23 mouse cellular contexts compared by ENCODE assay signal in the genomic region with DNA sequence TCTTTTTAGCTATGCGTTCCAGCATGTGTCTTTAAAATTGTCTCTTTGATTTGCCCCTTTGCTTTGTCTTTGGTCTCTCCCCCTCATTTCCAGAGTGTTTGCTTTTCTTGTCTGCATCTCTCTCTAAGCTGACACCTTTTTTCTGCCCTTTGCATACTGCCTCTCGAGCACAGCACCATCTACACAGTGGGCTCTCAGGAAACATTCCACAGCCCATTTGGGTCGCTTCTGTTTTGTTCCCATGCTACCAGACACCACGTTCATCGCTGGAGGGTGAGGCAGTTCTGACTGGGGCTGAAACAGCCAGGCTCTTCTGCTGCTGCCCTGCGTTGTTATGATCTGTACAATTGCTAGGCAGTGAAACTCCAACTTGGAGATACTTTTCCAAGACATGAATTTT. TPM values are rescaled to one million over a fixed set of nuclear protein-coding genes. Genes with fewer than 3 reads are reported as not detected.
A peak's percentile ranks its signal among the peaks of the same experiment; 100 is the strongest.
DNase-seq lines count a peak whose midpoint lies in the region; ATAC-seq and TF ChIP-seq lines count a peak whose summit lies in the region.
"Had no signal": no experiment of that assay in that cellular context is flagged by ENCODE, and none has a peak within 500 bp of the region (broad histone marks: within the 10 kb centered on the region; RNA-seq: fewer than 3 reads in every experiment).

No protein-coding gene starts in this region.

- H3K4me3 ChIP-seq in embryonic facial prominence, embryonic 15.5 days (replicated peaks) = no peak overlapping the region
- H3K4me3 ChIP-seq in embryonic facial prominence, embryonic 10.5 days = no peak overlapping the region
- H3K4me3 ChIP-seq in lung, embryonic 14.5 days (ENCODE audit: low read depth, low read length) = no peak overlapping the region
- no peak overlapping the region for H3K4me3 ChIP-seq in lung, postnatal 0 days (ENCODE audit: low read depth, low read length)
- no peak overlapping the region for H3K4me3 ChIP-seq in intestine, embryonic 16.5 days (ENCODE audit: low read length)
- H3K4me3 ChIP-seq in stomach, embryonic 16.5 days (replicated peaks; ENCODE audit: low read length) = no peak overlapping the region
- H3K4me3 ChIP-seq: embryonic facial prominence, embryonic 13.5 days; forebrain, embryonic 15.5 days; heart, adult 2 months; heart, embryonic 15.5 days; hindbrain, embryonic 15.5 days had no signal

- ATAC-seq in embryonic facial prominence, embryonic 15.5 days (ENCODE audit: insufficient number of reproducible peaks, low FRiP score, low TSS enrichment, low read depth) = no peak
- no peak for ATAC-seq in lung, embryonic 14.5 days (ENCODE audit: insufficient read depth)
- no peak for ATAC-seq in lung, postnatal 0 days
- no peak for ATAC-seq in intestine, embryonic 16.5 days
- no peak for ATAC-seq in stomach, embryonic 16.5 days (ENCODE audit: insufficient read depth, low FRiP score)
- ATAC-seq: CD4-positive, CD25-positive, alpha-beta regulatory T cell, adult 4 months; forebrain, embryonic 15.5 days had no signal

- no peaks in the 10 kb centered on the region for H3K36me3 ChIP-seq in embryonic facial prominence, embryonic 15.5 days
- H3K36me3 ChIP-seq in embryonic facial prominence, embryonic 10.5 days (replicated peaks) = no peaks in the 10 kb centered on the region
- no peaks in the 10 kb centered on the region for H3K36me3 ChIP-seq in lung, embryonic 14.5 days (ENCODE audit: insufficient read depth)
- H3K36me3 ChIP-seq in lung, postnatal 0 days (ENCODE audit: insufficient read depth, low read length) = no peaks in the 10 kb centered on the region
- no peaks in the 10 kb centered on the region for H3K36me3 ChIP-seq in intestine, embryonic 16.5 days (ENCODE audit: control insufficient read depth, insufficient read depth, low read length)
- no peaks in the 10 kb centered on the region for H3K36me3 ChIP-seq in stomach, embryonic 16.5 days (ENCODE audit: control insufficient read depth, insufficient read depth, low read length)
- H3K36me3 ChIP-seq: embryonic facial prominence, embryonic 13.5 days; forebrain, embryonic 15.5 days; heart, embryonic 15.5 days; hindbrain, embryonic 15.5 days had no signal

- TF ChIP-seq CTCF in lung, embryonic 14.5 days (IDR thresholded peaks at IDR 0.05; ENCODE audit: low read depth) = no peak
- no peak for TF ChIP-seq CTCF in lung, postnatal 0 days (IDR thresholded peaks at IDR 0.05)

- peak overlapping the region; percentile 74 for H3K27ac ChIP-seq in embryonic facial prominence, embryonic 15.5 days (replicated peaks)
- H3K27ac ChIP-seq in embryonic facial prominence, embryonic 10.5 days (replicated peaks) = no peak overlapping the region
- peak overlapping the region; percentile 8; the same call in 1 of the 2 replicates for H3K27ac ChIP-seq in lung, embryonic 14.5 days (ENCODE audit: low read depth)
- no peak overlapping the region for H3K27ac ChIP-seq in lung, postnatal 0 days (ENCODE audit: low read length)
- peak overlapping the region; percentile 60 for H3K27ac ChIP-seq in intestine, embryonic 16.5 days (ENCODE audit: low read length)
- H3K27ac ChIP-seq in stomach, embryonic 16.5 days (ENCODE audit: low read length) = peak overlapping the region; percentile 84
- H3K27ac ChIP-seq: embryonic facial prominence, embryonic 13.5 days; forebrain, embryonic 15.5 days; heart, adult 2 months; heart, embryonic 15.5 days; hindbrain, embryonic 15.5 days had no signal

- no peak for DNase-seq in embryonic facial prominence, embryonic 10.5 days (ENCODE audit: low spot score)
- DNase-seq in lung, embryonic 14.5 days = no peak
- no peak for DNase-seq in lung, postnatal 0 days (ENCODE audit: low spot score)
- DNase-seq in kidney, postnatal 14 days = no peak
- no peak for DNase-seq in left cerebral cortex, postnatal 25 days (ENCODE audit: low spot score in 2 of 2)
- DNase-seq: adrenal gland, postnatal 10 days; B cell, adult 2 months; cerebellum, adult 11 months; cerebellum, adult 9-10 months; cerebellum, postnatal 25 days; gastrocnemius, postnatal 10 days; heart, adult 2 months; heart, postnatal 14 days had no signal

- H3K9ac ChIP-seq in embryonic facial prominence, embryonic 15.5 days = no peak overlapping the region
- no peak overlapping the region for H3K9ac ChIP-seq in lung, embryonic 14.5 days
- H3K9ac ChIP-seq in lung, postnatal 0 days (replicated peaks; ENCODE audit: low read depth) = no peak overlapping the region
- 0 out of 2 replicates have a peak overlapping the region, but pooled peaks have one; percentile 35 for H3K9ac ChIP-seq in intestine, embryonic 16.5 days (ENCODE audit: low read depth, low read length)
- no peak overlapping the region for H3K9ac ChIP-seq in stomach, embryonic 16.5 days (ENCODE audit: low read length)
- H3K9ac ChIP-seq: embryonic facial prominence, embryonic 13.5 days; forebrain, embryonic 15.5 days; heart, embryonic 15.5 days; hindbrain, embryonic 15.5 days had no signal

- intact Hi-C loops in left cerebral cortex, postnatal 25 days (cut with DNase I) = loop anchor here (5.0 kb wide), 1 partner anchor 426 kb away; no protein-coding TSS in a partner anchor

- 36% methylated on average over 6 of the region's 6 CpGs for WGBS in embryonic facial prominence, embryonic 15.5 days
- WGBS in embryonic facial prominence, embryonic 10.5 days = 46% methylated on average over 6 of the region's 6 CpGs
- 27% methylated on average over 6 of the region's 6 CpGs for WGBS in lung, embryonic 14.5 days
- WGBS in lung, postnatal 0 days = 40% methylated on average over 6 of the region's 6 CpGs
- WGBS in intestine, embryonic 16.5 days = 36% methylated on average over 6 of the region's 6 CpGs
- WGBS in stomach, embryonic 16.5 days = 23% methylated on average over 6 of the region's 6 CpGs

- H3K27me3 ChIP-seq in embryonic facial prominence, embryonic 15.5 days = no peaks in the 10 kb centered on the region
- no peaks in the 10 kb centered on the region for H3K27me3 ChIP-seq in embryonic facial prominence, embryonic 10.5 days (replicated peaks; ENCODE audit: low read depth, poor library complexity, severe bottlenecking)
- H3K27me3 ChIP-seq in lung, embryonic 14.5 days (ENCODE audit: insufficient read depth, low read length) = no peaks in the 10 kb centered on the region
- no peaks in the 10 kb centered on the region for H3K27me3 ChIP-seq in lung, postnatal 0 days (replicated peaks; ENCODE audit: insufficient read depth, low read length)
- H3K27me3 ChIP-seq in intestine, embryonic 16.5 days (replicated peaks; ENCODE audit: control insufficient read depth, insufficient read depth, low read length) = no peaks in the 10 kb centered on the region
- no peaks in the 10 kb centered on the region for H3K27me3 ChIP-seq in stomach, embryonic 16.5 days (ENCODE audit: control insufficient read depth, insufficient read depth, low read length)
- H3K27me3 ChIP-seq: forebrain, embryonic 15.5 days; heart, embryonic 15.5 days; hindbrain, embryonic 15.5 days had no signal

- no peaks in the 10 kb centered on the region for H3K9me3 ChIP-seq in embryonic facial prominence, embryonic 15.5 days (replicated peaks)
- H3K9me3 ChIP-seq in embryonic facial prominence, embryonic 10.5 days = no peaks in the 10 kb centered on the region
- H3K9me3 ChIP-seq in lung, embryonic 14.5 days (ENCODE audit: low read depth, low read length) = no peaks in the 10 kb centered on the region
- H3K9me3 ChIP-seq in lung, postnatal 0 days (ENCODE audit: low read length) = no peaks in the 10 kb centered on the region
- H3K9me3 ChIP-seq in intestine, embryonic 16.5 days (ENCODE audit: control insufficient read depth, low read length) = no peaks in the 10 kb centered on the region
- H3K9me3 ChIP-seq in stomach, embryonic 16.5 days (replicated peaks; ENCODE audit: control insufficient read depth, low read length) = no peaks in the 10 kb centered on the region
- H3K9me3 ChIP-seq: embryonic facial prominence, embryonic 13.5 days; forebrain, embryonic 15.5 days; G1E; heart, embryonic 15.5 days; hindbrain, embryonic 15.5 days had no signal

- TF ChIP-seq EP300 in lung, postnatal 0 days (IDR thresholded peaks at IDR 0.05) = no peak

- H3K4me1 ChIP-seq in embryonic facial prominence, embryonic 15.5 days = peaks cover 19% of the 10 kb centered on the region
- peaks cover 17% of the 10 kb centered on the region for H3K4me1 ChIP-seq in embryonic facial prominence, embryonic 10.5 days
- no peaks in the 10 kb centered on the region for H3K4me1 ChIP-seq in lung, embryonic 14.5 days (ENCODE audit: insufficient read depth)
- no peaks in the 10 kb centered on the region for H3K4me1 ChIP-seq in lung, postnatal 0 days (ENCODE audit: insufficient read depth, low read depth, low read length)
- H3K4me1 ChIP-seq in intestine, embryonic 16.5 days (ENCODE audit: control insufficient read depth, insufficient read depth, low read length) = 0 out of 2 replicates have a peak, but pooled peaks cover 11% of the 10 kb centered on the region
- H3K4me1 ChIP-seq in stomach, embryonic 16.5 days (ENCODE audit: control insufficient read depth, insufficient read depth, low read length) = peaks cover 22% of the 10 kb centered on the region
- H3K4me1 ChIP-seq: heart, embryonic 15.5 days; hindbrain, embryonic 15.5 days had no signal

- H3K4me2 ChIP-seq in embryonic facial prominence, embryonic 15.5 days (replicated peaks) = no peak overlapping the region
- H3K4me2 ChIP-seq in lung, embryonic 14.5 days = no peak overlapping the region
- H3K4me2 ChIP-seq in lung, postnatal 0 days (replicated peaks; ENCODE audit: low read depth, low read length) = no peak overlapping the region
- H3K4me2 ChIP-seq in intestine, embryonic 16.5 days (ENCODE audit: low read depth, low read length) = no peak overlapping the region
- no peak overlapping the region for H3K4me2 ChIP-seq in stomach, embryonic 16.5 days (ENCODE audit: low read depth, low read length)
- H3K4me2 ChIP-seq: embryonic facial prominence, embryonic 13.5 days; forebrain, embryonic 15.5 days; heart, embryonic 11.5 days; heart, embryonic 15.5 days; hindbrain, embryonic 15.5 days had no signal

RNA-seq across cellular contexts. Expression of a gene that starts 41.0 kb away (rescaled TPM):
- 8.1 and 8.5 TPM in 2 replicates for polyA plus RNA-seq in embryonic facial prominence, embryonic 15.5 days (2015; fragmentation: Nextera tagmentation; extraction: Ambion mirVana)
- 8.1 and 8.6 TPM in 2 replicates for polyA plus RNA-seq in embryonic facial prominence, embryonic 10.5 days (2016; fragmentation: Nextera tagmentation; extraction: Ambion mirVana)
- 7.1 TPM in 2 replicates for polyA plus RNA-seq in lung, embryonic 14.5 days (2014; fragmentation: Nextera tagmentation; extraction: Ambion mirVana)
- 5.1 and 5.2 TPM in 2 replicates for polyA plus RNA-seq in lung, postnatal 0 days (2015; fragmentation: Nextera tagmentation; extraction: Ambion mirVana)
- polyA plus RNA-seq in intestine, embryonic 16.5 days (2015; fragmentation: Nextera tagmentation; extraction: Ambion mirVana) = 8.6 and 9.2 TPM in 2 replicates
- 7.8 and 8.2 TPM in 2 replicates for polyA plus RNA-seq in stomach, embryonic 16.5 days (2015; fragmentation: Nextera tagmentation; extraction: Ambion mirVana)
- total RNA-seq in left cerebral cortex, postnatal 25 days (2021) = 10 to 100 TPM; 14.4 to 17.2 TPM

Comparison
In these comparisons a context has a peak if more than half of its experiments do, and no peak if none do; other contexts are left out.
1. H3K27ac ChIP-seq: peak in embryonic facial prominence, embryonic 15.5 days (single experiment), lung, embryonic 14.5 days (single experiment), intestine, embryonic 16.5 days (single experiment) and stomach, embryonic 16.5 days (single experiment); none in embryonic facial prominence, embryonic 10.5 days (single experiment) and lung, postnatal 0 days (single experiment).